Mouse (Mus musculus) ES-Bruce4 (cell line): ENCODE measurements around the gene Pigl. TPM values are rescaled to one million over a fixed set of nuclear protein-coding genes. Genes with fewer than 3 reads are reported as not detected.
"Not testable (repeated sequence)": the region's sequence is repeated elsewhere in the genome, so short reads cannot be mapped to it uniquely, and the experiment has no call there.

Experiments used
- H3K27ac ChIP-seq: 2 replicates; pipeline ENCODE4 v1.5.1; 2012; ENCODE audit warnings: low read length, inconsistent platforms; ENCODE audit not compliant: insufficient read depth
- H3K27me3 ChIP-seq: 2 replicates; pipeline ENCODE4 v1.6.1; 2012; ENCODE audit warnings: mild to moderate bottlenecking, low read length, inconsistent platforms; ENCODE audit not compliant: control insufficient read depth, poor library complexity, insufficient read depth, severe bottlenecking
- H3K36me3 ChIP-seq: 2 replicates; pipeline ENCODE4 v1.6.1; 2012; ENCODE audit warnings: inconsistent platforms, mild to moderate bottlenecking, low read length, moderate library complexity; ENCODE audit not compliant: control insufficient read depth, poor library complexity, insufficient read depth, severe bottlenecking
- H3K4me1 ChIP-seq: one replicate; pipeline ENCODE4 v1.8.1; 2011; ENCODE audit warnings: low read length; ENCODE audit not compliant: control insufficient read depth, insufficient read depth
- H3K4me3 ChIP-seq: 2 replicates; pipeline ENCODE4 v1.5.1; 2011; ENCODE audit warnings: low read depth, mild to moderate bottlenecking, low read length
- H3K9ac ChIP-seq: 2 replicates; pipeline ENCODE4 v1.6.1; 2012; ENCODE audit warnings: low read depth, mild to moderate bottlenecking, inconsistent platforms; ENCODE audit not compliant: poor library complexity, severe bottlenecking
- H3K9me3 ChIP-seq: replicated peaks from 2 replicates; pipeline ENCODE4 v1.6.1; 2012; ENCODE audit warnings: mild to moderate bottlenecking, low read length, inconsistent platforms; ENCODE audit not compliant: control insufficient read depth, poor library complexity, insufficient read depth, severe bottlenecking
- CTCF ChIP-seq: IDR thresholded peaks from one replicate; pipeline ENCODE4 v1.8.1; 2011; ENCODE audit warnings: low read depth, low read length
- EP300 ChIP-seq: IDR thresholded peaks from 2 replicates; pipeline ENCODE4 v1.6.1; 2011; ENCODE audit warnings: low read depth, low read length; ENCODE audit not compliant: insufficient read depth
- POLR2A ChIP-seq: IDR thresholded peaks from one replicate; pipeline ENCODE4 v1.8.1; 2011; ENCODE audit warnings: low read length; ENCODE audit not compliant: insufficient read depth
- polyA plus RNA-seq: library from polyadenylated mRNA; stranded (reverse); fragments of >200 nt; gene quantifications from 2 replicates; pipeline ENCODE4 v1.2.4, GENCODE M21; 2011; ENCODE audit warnings: low read depth; ENCODE audit not compliant: missing spikeins, insufficient read depth, insufficient read length

The Pigl gene
- polyA plus RNA-seq, 1 experiment = 14.1 TPM

GRCm38 (mm10) chr11:62463225-62463915 is 5.1 kb downstream of the Pigl start:
- Histone ChIP-seq H3K36me3 (peaks cover 2% of the 10 kb centered on the region), H3K27me3 (no peaks in the 10 kb centered on the region), H3K4me3 (no peak overlapping the region), H3K9ac (no peak overlapping the region), H3K27ac (no peak overlapping the region), H3K9me3 (no peaks in the 10 kb centered on the region), H3K4me1 (no peaks in the 10 kb centered on the region)
- TF ChIP-seq POLR2A (no peak), CTCF (no peak), EP300 (no peak)

DNA sequence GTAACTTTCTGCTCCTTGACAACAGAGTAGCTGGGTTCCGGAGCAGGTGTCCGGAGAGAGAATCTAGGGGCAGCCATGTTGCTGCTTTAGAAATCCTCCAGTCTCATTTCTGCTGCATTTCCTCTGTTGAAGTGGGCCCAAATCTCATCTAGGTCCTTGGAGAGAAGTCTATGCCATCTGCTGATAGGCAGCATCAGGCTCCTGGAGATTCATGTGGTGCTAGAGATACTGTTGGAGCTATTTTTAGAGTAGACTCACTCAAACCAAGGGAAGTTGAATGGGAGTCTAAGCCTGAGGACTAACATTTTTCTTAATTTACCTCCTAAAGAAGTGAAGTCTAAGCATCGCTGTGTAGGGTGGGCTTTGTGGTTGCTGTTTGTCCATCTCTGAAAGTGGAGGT is 6.4 kb downstream of the Pigl start:
- no peaks in the 10 kb centered on the region for H3K4me1 ChIP-seq
- peaks cover 2% of the 10 kb centered on the region for H3K36me3 ChIP-seq
- H3K27me3 ChIP-seq = no peaks in the 10 kb centered on the region
- TF ChIP-seq EP300 = no peak
- no peak for TF ChIP-seq POLR2A
- no peak for TF ChIP-seq CTCF
- H3K9ac ChIP-seq = no peak overlapping the region
- no peak overlapping the region for H3K27ac ChIP-seq
- no peak overlapping the region for H3K4me3 ChIP-seq
- H3K9me3 ChIP-seq = no peaks in the 10 kb centered on the region

GRCm38 (mm10) chr11:62465849-62466248 is 7.6 kb downstream of the Pigl start:
- no peaks in the 10 kb centered on the region for H3K4me1 ChIP-seq
- H3K9me3 ChIP-seq = no peaks in the 10 kb centered on the region
- H3K4me3 ChIP-seq = no peak overlapping the region
- H3K27me3 ChIP-seq = no peaks in the 10 kb centered on the region
- H3K36me3 ChIP-seq = peaks cover 2% of the 10 kb centered on the region
- H3K27ac ChIP-seq = no peak overlapping the region
- no peak overlapping the region for H3K9ac ChIP-seq
- TF ChIP-seq CTCF = no peak
- no peak for TF ChIP-seq EP300
- TF ChIP-seq POLR2A = no peak

DNA sequence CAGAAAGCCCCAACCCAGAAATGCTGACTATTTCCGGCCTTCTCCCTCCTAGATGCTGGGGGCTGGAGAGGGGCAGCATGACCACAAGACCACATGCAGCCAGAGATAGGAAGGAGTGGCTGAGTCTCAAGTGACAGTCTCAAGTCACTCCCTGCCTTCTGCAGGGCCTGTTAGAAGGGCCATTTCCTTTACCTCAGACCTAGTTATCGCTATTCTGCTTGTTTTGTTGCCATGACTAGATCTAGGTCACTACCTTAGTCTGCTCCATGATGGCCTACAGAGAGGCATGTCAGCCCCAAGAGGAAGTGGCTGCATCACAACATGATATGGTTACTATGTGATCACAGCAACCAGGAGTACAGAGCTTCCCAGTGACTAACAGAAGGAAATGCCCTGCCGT is 8.3 kb downstream of the Pigl start:
- TF ChIP-seq POLR2A = no peak
- no peak for TF ChIP-seq CTCF
- no peak for TF ChIP-seq EP300

DNA sequence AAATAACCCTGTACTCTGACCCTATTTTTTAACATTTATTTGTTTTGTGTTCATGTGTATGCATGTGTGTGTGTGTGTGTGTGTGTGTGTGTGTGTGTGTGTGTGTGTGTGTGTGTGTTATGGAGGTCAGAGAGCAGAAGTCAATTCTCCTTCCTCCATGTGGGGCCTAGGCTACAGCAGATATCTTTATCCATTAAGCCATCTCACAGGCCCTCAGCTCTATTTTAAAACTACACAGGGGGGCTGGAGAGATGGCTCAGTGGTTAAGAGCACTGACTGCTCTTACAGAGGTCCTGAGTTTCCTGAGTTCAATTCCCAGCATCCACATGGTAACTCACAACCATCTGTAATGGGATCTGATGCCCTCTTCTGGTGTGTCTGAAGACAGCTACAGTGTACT is 9.0 kb downstream of the Pigl start:
- H3K4me3 ChIP-seq, H3K27me3 ChIP-seq, H3K36me3 ChIP-seq, H3K9ac ChIP-seq, H3K9me3 ChIP-seq, H3K4me1 ChIP-seq, H3K27ac ChIP-seq: not testable (repeated sequence)

More for the DNA sequence above, 8.3 kb downstream of the Pigl start:
- no peak overlapping the region for H3K4me3 ChIP-seq
- no peaks in the 10 kb centered on the region for H3K4me1 ChIP-seq
- H3K27me3 ChIP-seq = no peaks in the 10 kb centered on the region
- H3K36me3 ChIP-seq = peaks cover 2% of the 10 kb centered on the region
- no peaks in the 10 kb centered on the region for H3K9me3 ChIP-seq
- H3K9ac ChIP-seq = no peak overlapping the region
- H3K27ac ChIP-seq = 0 out of 2 replicates have a peak overlapping the region, but pooled peaks have one; percentile 17

DNA sequence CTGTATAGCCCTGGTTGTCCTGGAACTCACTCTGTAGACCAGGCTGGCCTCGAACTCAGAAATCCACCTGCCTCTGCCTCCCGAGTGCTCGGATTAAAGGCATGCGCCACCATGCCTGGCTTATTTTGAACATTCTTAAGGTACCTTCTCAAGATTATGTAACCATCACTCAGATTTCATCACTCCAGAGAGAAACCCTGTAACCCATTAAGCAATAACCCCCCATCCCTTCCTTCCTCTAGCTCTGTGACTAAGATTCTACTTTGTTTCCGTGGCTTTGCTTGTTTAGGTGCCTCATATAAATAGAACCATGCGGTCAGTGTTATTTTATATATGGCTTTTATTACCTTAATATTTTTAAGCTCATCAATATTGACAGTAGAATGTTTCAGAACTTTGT is 12.2 kb downstream of the Pigl start:
- Histone ChIP-seq H3K9me3 (no peaks in the 10 kb centered on the region), H3K4me3 (no peak overlapping the region), H3K9ac (no peak overlapping the region), H3K27ac (no peak overlapping the region), H3K27me3 (no peaks in the 10 kb centered on the region), H3K4me1 (no peaks in the 10 kb centered on the region), H3K36me3 (peaks cover 2% of the 10 kb centered on the region)
- TF ChIP-seq POLR2A (no peak), EP300 (no peak), CTCF (no peak)
